ENCODE assay signal across 9 mouse cellular contexts in genomic region chr2:129244446-129245120, GRCm38 (mm10). TPM values are rescaled to one million over a fixed set of nuclear protein-coding genes. Genes with fewer than 3 reads are reported as not detected.
DNase-seq lines count a peak whose midpoint lies in the region; ATAC-seq and TF ChIP-seq lines count a peak whose summit lies in the region.
"Had no signal": no experiment of that assay in that cellular context is flagged by ENCODE, and none has a peak within 500 bp of the region (broad histone marks: within the 10 kb centered on the region; RNA-seq: fewer than 3 reads in every experiment).

No protein-coding gene starts in this region.

- peak; percentile 13 for DNase-seq in adrenal gland, postnatal 14 days
- DNase-seq in adrenal gland, postnatal 4 days (ENCODE audit: low spot score in 2 of 2), result no peak
- DNase-seq in left cerebral cortex, postnatal 14 days (ENCODE audit: low spot score in 2 of 2), result peak; percentile 18 to 19
- DNase-seq in left cerebral cortex, adult 8-10 months (ENCODE audit: low spot score in 2 of 2), result no peak
- DNase-seq in testis, postnatal 10 days (ENCODE audit: low spot score), result no peak
- no peak for DNase-seq in spleen, postnatal 36 days (ENCODE audit: low spot score in 2 of 2)

- H3K4me1 ChIP-seq in testis, adult 2 months (ENCODE audit: control insufficient read depth, insufficient read depth, low read length), result peaks cover 8% of the 10 kb centered on the region

- no peaks in the 10 kb centered on the region for H3K27me3 ChIP-seq in testis, adult 2 months (ENCODE audit: control insufficient read depth, insufficient read depth, low read length)
- H3K27me3 ChIP-seq: limb, embryonic 13.5 days had no signal

- intact Hi-C loops in left cerebral cortex, postnatal 14 days (cut with DNase I), result no loop called here

- H3K36me3 ChIP-seq in testis, adult 2 months (ENCODE audit: control insufficient read depth, insufficient read depth, low read length), result no peaks in the 10 kb centered on the region
- H3K36me3 ChIP-seq: limb, embryonic 13.5 days had no signal

- TF ChIP-seq CTCF in testis, adult 2 months (IDR thresholded peaks at IDR 0.05; ENCODE audit: control insufficient read depth, insufficient read depth, insufficient replicate concordance, low read depth, low read length), result peak; percentile 37; the same call in 1 of the 2 replicates

- no peak overlapping the region for H3K27ac ChIP-seq in testis, adult 2 months (ENCODE audit: control insufficient read depth, insufficient read depth, low read depth, low read length)

- no peak for ATAC-seq in erythroblast, adult 5-6 weeks (replicated peaks; ENCODE audit: low FRiP score, poor library complexity, severe bottlenecking)

- H3K4me3 ChIP-seq in testis, adult 2 months (ENCODE audit: control insufficient read depth, low read depth, low read length), result peak overlapping the region; percentile 25
- H3K4me3 ChIP-seq: limb, embryonic 13.5 days had no signal

- no peak for TF ChIP-seq POLR2A in testis, adult 2 months (IDR thresholded peaks at IDR 0.05; ENCODE audit: control insufficient read depth, low read depth, low read length)

RNA-seq across cellular contexts. Expression of gene Slc20a1, which starts 46.0 kb away (rescaled TPM):
- 19.1 and 24.3 TPM in 2 replicates for total RNA-seq in adrenal gland, postnatal 14 days (2021)
- total RNA-seq in adrenal gland, postnatal 4 days (2021), result 10 to 100 TPM; 29.2 to 35.3 TPM
- 100 to 1,000 TPM; 127 to 130 TPM for total RNA-seq in left cerebral cortex, postnatal 14 days (2021)
- total RNA-seq in left cerebral cortex, adult 8-10 months (2022), result 100 to 1,000 TPM; 136 to 167 (median 155) TPM
- 10.8 and 14.9 TPM in 2 replicates for polyA plus RNA-seq in testis, adult 2 months (2012; rRNA removed)
- 40.5 and 44.1 TPM in 2 replicates for total RNA-seq in erythroblast, adult 5-6 weeks (2015; ENCODE audit: low replicate concordance)
- total RNA-seq in erythroblast, adult 5-6 weeks (2017; ENCODE audit: low replicate concordance), result 240 and 313 TPM in 2 replicates

RNA-seq across cellular contexts. Expression of gene Ckap2l, which starts 52.4 kb away (rescaled TPM):
- 9.3 and 10.4 TPM in 2 replicates for total RNA-seq in adrenal gland, postnatal 14 days (2021)
- total RNA-seq in adrenal gland, postnatal 4 days (2021), result 10 to 100 TPM; 16.8 to 18.1 TPM
- 1 to 10 TPM; 1.3 to 1.4 TPM for total RNA-seq in left cerebral cortex, postnatal 14 days (2021)
- under 1 TPM; 0.63 to 0.78 (median 0.76) TPM for total RNA-seq in left cerebral cortex, adult 8-10 months (2022)
- polyA plus RNA-seq in testis, adult 2 months (2012; rRNA removed), result 10.2 and 11.6 TPM in 2 replicates
- total RNA-seq in erythroblast, adult 5-6 weeks (2015; ENCODE audit: low replicate concordance), result 47.4 and 54.4 TPM in 2 replicates
- 23.1 and 26.3 TPM in 2 replicates for total RNA-seq in erythroblast, adult 5-6 weeks (2017; ENCODE audit: low replicate concordance)

Comparison
In these comparisons a context has a peak if more than half of its experiments do, and no peak if none do; other contexts are left out.
1. DNase-seq: peak in adrenal gland, postnatal 14 days (single experiment) and left cerebral cortex, postnatal 14 days (2 of 2); none in adrenal gland, postnatal 4 days (0 of 2), left cerebral cortex, adult 8-10 months (0 of 2), testis, postnatal 10 days (single experiment) and spleen, postnatal 36 days (0 of 2).